Mouse (Mus musculus) urinary bladder, postnatal 14 days (tissue): Measurements from ENCODE around the gene Mki67.
A peak's percentile ranks its signal among the peaks of the same experiment; 100 is the strongest.
"Not testable (repeated sequence)": the region's sequence is repeated elsewhere in the genome, so short reads cannot be mapped to it uniquely, and the experiment has no call there.

Experiments used
- DNase-seq: peaks from one replicate; pipeline ENCODE4 v3.0.0; 2021; ENCODE audit warnings: low spot score

Gene Mki67

GRCm38 (mm10) chr7:135716968-135717557 lies 902 bp upstream of the Mki67 start:
- DNase-seq = no peak

GRCm38 (mm10) chr7:135716445-135716877 lies 300 bp upstream of the Mki67 start:
- DNase-seq = peak; percentile 91

- DNase-seq = no peak
Measured at GRCm38 (mm10) chr7:135715166-135715565, 995 bp downstream of the Mki67 start.

- no peak for DNase-seq
Measured at GRCm38 (mm10) chr7:135713326-135713725, 2.8 kb downstream of the Mki67 start.

GRCm38 (mm10) chr7:135712534-135712933 lies 3.6 kb downstream of the Mki67 start:
- no peak for DNase-seq

GRCm38 (mm10) chr7:135710702-135711101 lies 5.5 kb downstream of the Mki67 start:
- DNase-seq = no peak

GRCm38 (mm10) chr7:135705753-135706152 lies 10.4 kb downstream of the Mki67 start:
- no peak for DNase-seq

GRCm38 (mm10) chr7:135705083-135705482 lies 11.1 kb downstream of the Mki67 start:
- DNase-seq = no peak

GRCm38 (mm10) chr7:135704251-135704650 lies 11.9 kb downstream of the Mki67 start:
- no peak for DNase-seq

- DNase-seq = no peak
Measured at GRCm38 (mm10) chr7:135703600-135704148, 12.5 kb downstream of the Mki67 start.

GRCm38 (mm10) chr7:135699351-135699750 lies 16.8 kb downstream of the Mki67 start:
- DNase-seq = not testable (repeated sequence)

- DNase-seq = no peak
Measured at GRCm38 (mm10) chr7:135698362-135698761, 17.8 kb downstream of the Mki67 start.

- not testable (repeated sequence) for DNase-seq
Measured at GRCm38 (mm10) chr7:135697021-135697740, 19.0 kb downstream of the Mki67 start.

GRCm38 (mm10) chr7:135696127-135696526 lies 20.0 kb downstream of the Mki67 start:
- DNase-seq = no peak

- no peak for DNase-seq
Measured at GRCm38 (mm10) chr7:135694796-135695195, 21.4 kb downstream of the Mki67 start.

GRCm38 (mm10) chr7:135694130-135694529 lies 22.0 kb downstream of the Mki67 start:
- no peak for DNase-seq

GRCm38 (mm10) chr7:135691941-135692340 lies 24.2 kb downstream of the Mki67 start:
- no peak for DNase-seq

- no peak for DNase-seq
Measured at GRCm38 (mm10) chr7:135689396-135689795, 26.8 kb downstream of the Mki67 start.

GRCm38 (mm10) chr7:135684938-135685337 lies 31.2 kb downstream of the Mki67 start:
- no peak for DNase-seq

GRCm38 (mm10) chr7:135684098-135684497 lies 32.1 kb downstream of the Mki67 start:
- DNase-seq = not testable (repeated sequence)

GRCm38 (mm10) chr7:135680334-135680733 lies 35.8 kb downstream of the Mki67 start:
- peak; percentile 73 for DNase-seq

- DNase-seq = no peak
Measured at GRCm38 (mm10) chr7:135676722-135677121, 39.4 kb downstream of the Mki67 start.

GRCm38 (mm10) chr7:135673576-135673975 lies 42.6 kb downstream of the Mki67 start:
- DNase-seq = no peak
